Mouse (Mus musculus): ENCODE data around the gene Mtf2.
A peak's percentile ranks its signal among the peaks of the same experiment; 100 is the strongest.

GRCm38 (mm10) chr5:108034194-108034593 is 31.3 kb upstream of the Mtf2 start:
- peak; percentile 42 for TF ChIP-seq CTCF (IDR thresholded peaks at IDR 0.05; ENCODE audit: borderline replicate concordance, extremely low read depth, insufficient read depth, insufficient read length)
- TF ChIP-seq POLR2A (IDR thresholded peaks at IDR 0.05; ENCODE audit: borderline replicate concordance, extremely low read depth, insufficient read depth, insufficient read length, poor library complexity, severe bottlenecking), result no peak

Measured in brain, embryonic 14.5 days (tissue).